Mouse (Mus musculus) myocyte (in vitro differentiated cells): ENCODE results near the gene Eea1.

Source experiments
- E2F4 ChIP-seq: IDR thresholded peaks from one replicate; pipeline ENCODE4 v1.6.1; 2011; ENCODE audit warnings: mild to moderate bottlenecking, control low read depth, moderate library complexity; ENCODE audit not compliant: insufficient read depth
- MAX ChIP-seq: IDR thresholded peaks from one replicate; pipeline ENCODE4 v1.6.1; 2011; ENCODE audit warnings: low read depth, mild to moderate bottlenecking, control low read depth
- MYOD1 ChIP-seq, 3 experiments: IDR thresholded peaks; one replicate each; pipeline ENCODE4 v1.6.1; 2011; ENCODE audit warnings: control low read depth in 2 of 3, low read depth in 2 of 3, mild to moderate bottlenecking in 2 of 3, moderate library complexity in 1 of 3; ENCODE audit not compliant: insufficient read length in 2 of 3, control insufficient read depth in 1 of 3
- MYOG ChIP-seq, 3 experiments: IDR thresholded peaks; one replicate each; pipeline ENCODE4 v1.6.1; 2011; ENCODE audit warnings: control low read depth in 2 of 3, low read depth in 2 of 3, mild to moderate bottlenecking in 2 of 3; ENCODE audit not compliant: insufficient read length in 2 of 3, control insufficient read depth in 1 of 3, insufficient read depth in 1 of 3
- POLR2A ChIP-seq: IDR thresholded peaks from one replicate; pipeline ENCODE4 v1.6.1; 2011; ENCODE audit warnings: low read depth, mild to moderate bottlenecking, control low read depth, moderate library complexity; ENCODE audit not compliant: insufficient read length
- POLR2AphosphoS2 ChIP-seq: IDR thresholded peaks from one replicate; pipeline ENCODE4 v1.6.1; 2011; ENCODE audit warnings: low read depth, control low read depth; ENCODE audit not compliant: insufficient read length
- REST ChIP-seq: IDR thresholded peaks from one replicate; pipeline ENCODE4 v1.6.1; 2011; ENCODE audit warnings: mild to moderate bottlenecking, control low read depth, moderate library complexity; ENCODE audit not compliant: insufficient read depth, insufficient read length
- SRF ChIP-seq: IDR thresholded peaks from one replicate; pipeline ENCODE4 v1.6.1; 2011; ENCODE audit warnings: low read depth; ENCODE audit not compliant: control insufficient read depth, insufficient read length
- TCF12 ChIP-seq: IDR thresholded peaks from one replicate; pipeline ENCODE4 v1.6.1; 2011; ENCODE audit warnings: mild to moderate bottlenecking, control low read depth; ENCODE audit not compliant: poor library complexity, insufficient read depth, severe bottlenecking
- TCF3 ChIP-seq: IDR thresholded peaks from one replicate; pipeline ENCODE4 v1.6.1; 2011; ENCODE audit warnings: low read depth, control low read depth; ENCODE audit not compliant: insufficient read length
- USF1 ChIP-seq: IDR thresholded peaks from one replicate; pipeline ENCODE4 v1.6.1; 2011; ENCODE audit warnings: low read depth, mild to moderate bottlenecking, control low read depth, moderate library complexity

DNA sequence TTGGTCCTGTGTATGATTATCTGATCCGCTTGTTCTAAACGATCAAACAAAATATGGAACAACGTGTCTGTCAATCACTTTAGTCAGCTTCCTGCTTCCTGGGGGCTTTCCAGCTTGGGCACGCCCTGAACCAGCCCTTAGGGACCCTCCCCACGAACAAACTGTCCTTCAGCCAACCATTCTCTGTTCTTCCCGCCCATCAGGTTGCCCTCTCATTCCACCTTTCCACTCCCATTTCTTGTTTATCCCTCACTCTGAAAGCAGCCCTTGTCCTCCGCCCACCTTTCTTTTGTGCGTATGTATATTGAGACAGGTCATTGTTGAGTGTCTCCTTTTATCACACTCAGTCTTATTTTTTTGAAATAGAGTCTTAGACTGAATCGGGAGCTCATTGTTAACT is 48.3 kb upstream of the Eea1 start:
- no peak for TF ChIP-seq TCF12
- TF ChIP-seq USF1, result no peak
- no peak for TF ChIP-seq POLR2A
- no peak for TF ChIP-seq MAX
- TF ChIP-seq MYOD1 (IDR thresholded peaks at IDR 0.05; ENCODE audit: control insufficient read depth in 1 of 3, insufficient read length in 2 of 3, low read depth in 2 of 3), result no peak
- TF ChIP-seq POLR2AphosphoS2, result no peak
- TF ChIP-seq MYOG (IDR thresholded peaks at IDR 0.05; ENCODE audit: control insufficient read depth in 1 of 3, insufficient read depth in 1 of 3, insufficient read length in 2 of 3, low read depth in 2 of 3), result no peak
- no peak for TF ChIP-seq E2F4
- TF ChIP-seq REST, result no peak
- no peak for TF ChIP-seq TCF3
- no peak for TF ChIP-seq SRF
